ENCODE assay signal across 9 mouse cellular contexts in genomic region chr14:55617822-55618221, GRCm38 (mm10). TPM values are rescaled to one million over a fixed set of nuclear protein-coding genes. Genes with fewer than 3 reads are reported as not detected.
DNase-seq lines count a peak whose midpoint lies in the region; ATAC-seq and TF ChIP-seq lines count a peak whose summit lies in the region.
"Had no signal": no experiment of that assay in that cellular context is flagged by ENCODE, and none has a peak within 500 bp of the region (broad histone marks: within the 10 kb centered on the region; RNA-seq: fewer than 3 reads in every experiment).

TSS of gene Rec8 (plus strand) at chr14:55618037.

- no peak for TF ChIP-seq CTCF in layer of hippocampus, adult 2 months (conservative IDR thresholded peaks at IDR 0.05)

- H3K27ac ChIP-seq in layer of hippocampus, adult 2 months = no peak within 1 kb of the TSS

- H3K4me3 ChIP-seq in layer of hippocampus, adult 2 months = peak within 1 kb of the TSS; percentile 6; the same call in 1 of the 2 replicates
- H3K4me3 ChIP-seq: myocyte had no signal

- intact Hi-C loops in heart, postnatal 10 days (cut with DNase I) = no loop called here

- ATAC-seq in common myeloid progenitor, adult 5-6 weeks (replicated peaks; ENCODE audit: low read depth, poor library complexity, severe bottlenecking) = peak; percentile 79
- peak; percentile 68 for ATAC-seq in megakaryocyte progenitor cell, adult 5-6 weeks (replicated peaks; ENCODE audit: poor library complexity)

- DNase-seq in layer of hippocampus, adult 2 months (ENCODE audit: low spot score in 2 of 2) = no peak
- DNase-seq in layer of hippocampus, adult 9-10 months (ENCODE audit: low spot score) = no peak
- DNase-seq in heart, postnatal 10 days = peak; percentile 19 to 40
- peak; percentile 48 to 69 for DNase-seq in kidney, postnatal 4 days
- peak; percentile 87 for DNase-seq in yolk sac, embryonic 10.5 days (ENCODE audit: low spot score)
- DNase-seq in urinary bladder, adult 2 months (ENCODE audit: low spot score) = no peak

RNA-seq across cellular contexts. Expression of gene Rec8, which starts in this region (rescaled TPM):
- total RNA-seq in layer of hippocampus, adult 2 months (2021) = 1 to 10 TPM; 1.9 to 2.5 TPM
- total RNA-seq in common myeloid progenitor, adult 5-6 weeks (2017) = 8.1 and 12.7 TPM in 2 replicates
- total RNA-seq in heart, postnatal 10 days (2021) = under 1 TPM; 0.53 to 0.67 TPM
- total RNA-seq in megakaryocyte progenitor cell, adult 5-6 weeks (2015) = 3.5 and 9.5 TPM in 2 replicates
- 0.87 and 4.6 TPM in 2 replicates for total RNA-seq in megakaryocyte progenitor cell, adult 5-6 weeks (2017)
- polyA plus RNA-seq in urinary bladder, adult 2 months (2012; rRNA removed) = 2.8 and 3.3 TPM in 2 replicates
- polyA plus RNA-seq: myocyte had no signal

Comparison
In these comparisons a context has a peak if more than half of its experiments do, and no peak if none do; other contexts are left out.
1. Peak in DNase-seq in heart, postnatal 10 days; RNA of the gene not detected or under 1 TPM.
2. DNase-seq: peak in kidney, postnatal 4 days (2 of 2) and yolk sac, embryonic 10.5 days (single experiment); none in layer of hippocampus, adult 2 months (0 of 2), layer of hippocampus, adult 9-10 months (single experiment) and urinary bladder, adult 2 months (single experiment).